Mouse (Mus musculus): ENCODE measurements around the gene Vmn2r23. TPM values are rescaled to one million over a fixed set of nuclear protein-coding genes. Genes with fewer than 3 reads are reported as not detected.

The Vmn2r23 gene
- total and polyA plus RNA-seq, 2 experiments = not detected

DNA sequence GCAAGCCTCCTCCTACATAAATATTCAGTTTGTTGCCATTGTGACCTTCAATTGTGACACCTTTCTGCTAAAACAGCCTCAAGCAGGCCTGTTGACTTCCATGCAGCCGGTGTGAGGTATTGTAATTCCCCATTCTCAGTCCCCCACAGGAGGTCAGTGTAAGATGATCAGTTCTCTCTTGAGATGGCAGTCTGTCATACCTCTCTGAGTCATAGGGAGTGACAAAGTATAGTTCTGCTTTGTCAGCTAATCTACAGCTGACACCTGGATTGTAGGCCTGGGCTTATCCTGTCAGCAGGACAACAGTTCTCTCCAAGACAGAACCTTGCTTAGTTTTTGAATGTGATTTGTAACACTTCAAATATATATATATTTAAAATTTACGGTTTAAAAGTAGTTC lies 82.4 kb downstream of the Vmn2r23 start:
- H3K9ac ChIP-seq (ENCODE audit: low read depth, low read length) = no peak overlapping the region
- no peak for TF ChIP-seq POLR2A (IDR thresholded peaks at IDR 0.05; ENCODE audit: extremely low read depth, insufficient read depth, low read length)
- no peaks in the 10 kb centered on the region for H3K4me1 ChIP-seq (ENCODE audit: control insufficient read depth, insufficient read depth, low read length)
- no peaks in the 10 kb centered on the region for H3K79me2 ChIP-seq (ENCODE audit: control insufficient read depth, insufficient read depth, low read length)
- H3K4me3 ChIP-seq (ENCODE audit: insufficient read depth, low read depth, low read length) = no peak overlapping the region
- 65% methylated on average over 2 of the region's 2 CpGs for WGBS
- H3K27ac ChIP-seq (replicated peaks; ENCODE audit: insufficient read depth, low read depth, low read length) = no peak overlapping the region
- no peaks in the 10 kb centered on the region for H3K36me3 ChIP-seq (ENCODE audit: control insufficient read depth, insufficient read depth, low read length)
- no peak for DNase-seq (ENCODE audit: extremely low read depth, low read depth, low spot score)
- no peaks in the 10 kb centered on the region for H3K27me3 ChIP-seq (ENCODE audit: control insufficient read depth, insufficient read depth, low read length)

DNA sequence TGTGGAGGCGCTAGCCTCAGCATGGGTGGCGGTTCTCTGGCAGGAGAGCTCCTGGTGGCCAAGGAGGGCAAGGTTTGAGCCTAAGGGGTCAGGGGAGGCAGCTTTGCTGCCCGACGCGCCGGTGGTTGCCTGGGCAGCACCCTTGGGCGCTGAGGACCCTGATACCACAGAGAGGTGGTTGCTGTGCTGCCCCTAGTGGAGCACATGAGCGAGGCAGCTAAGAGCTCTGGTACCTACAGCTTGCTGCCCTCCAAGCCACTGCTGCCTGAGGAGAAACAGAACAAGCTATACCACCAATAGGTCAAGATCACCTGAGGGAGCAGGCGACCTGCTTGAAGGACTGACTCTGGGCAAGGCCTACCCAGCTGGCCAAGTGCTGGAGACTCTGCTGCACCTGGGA lies 91.3 kb downstream of the Vmn2r23 start:
- WGBS = 31% methylated on average over 9 of the region's 9 CpGs
- TF ChIP-seq POLR2A (IDR thresholded peaks at IDR 0.05; ENCODE audit: extremely low read depth, insufficient read depth, low read length) = no peak
- TF ChIP-seq CTCF (IDR thresholded peaks at IDR 0.05; ENCODE audit: low read depth, low read length) = no peak

More for the DNA sequence above, 91.3 kb downstream of the Vmn2r23 start:
- no peak overlapping the region for H3K4me3 ChIP-seq (ENCODE audit: insufficient read depth, low read depth, low read length)
- H3K4me1 ChIP-seq (ENCODE audit: control insufficient read depth, insufficient read depth, low read length) = no peaks in the 10 kb centered on the region
- H3K27me3 ChIP-seq (ENCODE audit: control insufficient read depth, insufficient read depth, low read length) = no peaks in the 10 kb centered on the region
- no peaks in the 10 kb centered on the region for H3K36me3 ChIP-seq (ENCODE audit: control insufficient read depth, insufficient read depth, low read length)
- DNase-seq (ENCODE audit: extremely low read depth, low read depth, low spot score) = no peak
- no peaks in the 10 kb centered on the region for H3K79me2 ChIP-seq (ENCODE audit: control insufficient read depth, insufficient read depth, low read length)
- H3K9ac ChIP-seq (ENCODE audit: low read depth, low read length) = no peak overlapping the region
- H3K27ac ChIP-seq (replicated peaks; ENCODE audit: insufficient read depth, low read depth, low read length) = no peak overlapping the region

Other genes with a start within 250 kb of the Vmn2r23 start
- not detected in 2 replicates for gene Vmn2r21, start 169.3 kb upstream of the Vmn2r23 start, total RNA-seq (2014; rRNA removed)
- gene Vmn2r21, start 169.3 kb upstream of the Vmn2r23 start, polyA plus RNA-seq (2012; rRNA removed) = not detected in 2 replicates
- gene Vmn2r22, start 51.9 kb upstream of the Vmn2r23 start, total RNA-seq (2014; rRNA removed) = not detected in 2 replicates
- gene Vmn2r22, start 51.9 kb upstream of the Vmn2r23 start, polyA plus RNA-seq (2012; rRNA removed) = not detected in 2 replicates
- not detected in 2 replicates for gene Vmn2r24, start 76.2 kb downstream of the Vmn2r23 start, total RNA-seq (2014; rRNA removed)
- not detected in 2 replicates for gene Vmn2r24, start 76.2 kb downstream of the Vmn2r23 start, polyA plus RNA-seq (2012; rRNA removed)
- not detected in 2 replicates for gene Vmn2r25, start 150.8 kb downstream of the Vmn2r23 start, total RNA-seq (2014; rRNA removed)
- not detected in 2 replicates for gene Vmn2r25, start 150.8 kb downstream of the Vmn2r23 start, polyA plus RNA-seq (2012; rRNA removed)

Measured in liver, adult 2 months (tissue).